Mouse (Mus musculus) small intestine, adult 2 months (tissue): ENCODE results near the gene Cmtm2a.
"Not testable (repeated sequence)": the region's sequence is repeated elsewhere in the genome, so short reads cannot be mapped to it uniquely, and the experiment has no call there.

ENCODE experiments used
- CTCF ChIP-seq: fragments of 200-500 bp; IDR thresholded peaks from 2 replicates; pipeline ENCODE4 v1.5.1; 2012; ENCODE audit warnings: low read depth, mild to moderate bottlenecking, control low read depth, inconsistent platforms, low read length, moderate library complexity, mixed read lengths; ENCODE audit not compliant: insufficient replicate concordance, insufficient read length; ENCODE audit errors: extremely low read depth
- POLR2A ChIP-seq: fragments of 200-500 bp; IDR thresholded peaks from 2 replicates; pipeline ENCODE4 v1.6.1; 2012; ENCODE audit warnings: low read depth, mild to moderate bottlenecking, control low read depth, inconsistent platforms, low read length, moderate library complexity

- TF ChIP-seq CTCF, POLR2A: not testable (repeated sequence)
Measured at GRCm38 (mm10) chr8:104264271-104264935, 28.6 kb downstream of the Cmtm2a start.
